Comparison of ENCODE assay signal across 11 mouse cellular contexts in the genomic region with DNA sequence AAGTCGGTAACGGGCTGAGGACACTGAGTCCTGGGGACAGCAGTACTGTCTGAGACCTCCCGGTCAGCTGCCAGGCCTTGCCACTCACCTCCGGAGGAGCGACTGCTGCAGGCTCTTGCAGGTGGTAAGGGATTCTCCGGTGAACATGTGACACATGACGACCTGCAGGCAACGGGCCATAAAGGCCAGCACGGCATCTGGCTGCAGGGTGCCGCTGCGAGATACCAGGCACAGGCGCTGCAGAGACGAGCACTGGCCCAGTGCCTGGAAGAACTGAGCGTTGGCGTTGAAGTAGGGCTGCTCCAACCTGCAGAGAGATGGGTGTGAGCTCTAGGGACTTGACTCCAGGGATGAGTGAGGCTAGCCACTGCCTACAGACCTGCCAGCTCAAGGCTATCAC. TPM values are rescaled to one million over a fixed set of nuclear protein-coding genes. Genes with fewer than 3 reads are reported as not detected.
DNase-seq lines count a peak whose midpoint lies in the region; TF ChIP-seq lines count a peak whose summit lies in the region.
"Had no signal": no experiment of that assay in that cellular context is flagged by ENCODE, and none has a peak within 500 bp of the region (broad histone marks: within the 10 kb centered on the region; RNA-seq: fewer than 3 reads in every experiment).

No protein-coding gene starts in this region.

- 16% methylated on average over 15 of the region's 15 CpGs for WGBS in cerebellum, adult 2 months

- no peak for TF ChIP-seq POLR2A in cerebellum, adult 2 months (IDR thresholded peaks at IDR 0.05; ENCODE audit: borderline replicate concordance, insufficient read depth, low read length)

- intact Hi-C loops in left cerebral cortex, postnatal 14 days (cut with DNase I), result loop anchor here (5.0 kb wide), 2 partner anchors 56 to 189 kb away; no protein-coding TSS in a partner anchor

- TF ChIP-seq CTCF in cerebellum, adult 2 months (IDR thresholded peaks at IDR 0.05; ENCODE audit: borderline replicate concordance, insufficient read depth, low read depth, low read length), result no peak

- H3K4me1 ChIP-seq in cerebellum, adult 2 months (ENCODE audit: control insufficient read depth, insufficient read depth, low read length), result peaks cover 25% of the 10 kb centered on the region

- no peaks in the 10 kb centered on the region for H3K27me3 ChIP-seq in cerebellum, adult 2 months (ENCODE audit: control insufficient read depth, insufficient read depth, low read length)
- H3K27me3 ChIP-seq: heart, embryonic 15.5 days; neural tube, embryonic 15.5 days had no signal

- H3K4me3 ChIP-seq in cerebellum, adult 2 months (replicated peaks; ENCODE audit: insufficient read depth, low read depth, low read length), result no peak overlapping the region
- H3K4me3 ChIP-seq: heart, embryonic 15.5 days; midbrain, embryonic 10.5 days; neural tube, embryonic 15.5 days had no signal

- H3K27ac ChIP-seq in cerebellum, adult 2 months (ENCODE audit: insufficient read depth, low read length), result no peak overlapping the region
- H3K27ac ChIP-seq: heart, embryonic 15.5 days; midbrain, embryonic 10.5 days; neural tube, embryonic 15.5 days had no signal

- peak; percentile 74 to 79 for DNase-seq in cerebellum, adult 2 months
- DNase-seq in cerebellum, postnatal 4 days (ENCODE audit: low spot score in 2 of 2), result no peak
- peak; percentile 77 to 86 for DNase-seq in left cerebral cortex, adult 18-20 months (ENCODE audit: low spot score in 2 of 2)
- DNase-seq in left cerebral cortex, adult 11 months (ENCODE audit: low spot score), result no peak
- DNase-seq in left cerebral cortex, postnatal 14 days (ENCODE audit: low spot score in 2 of 2), result peak; percentile 64 to 83
- DNase-seq in right cerebral cortex, postnatal 36 days (ENCODE audit: low spot score in 2 of 2), result peak; percentile 67 to 74
- DNase-seq in embryo, embryonic 11 days, result no peak
- no peak for DNase-seq in kidney, adult 11 months

RNA-seq across cellular contexts. Expression of a gene that starts 16.7 kb away (rescaled TPM):
- polyA plus RNA-seq in cerebellum, adult 2 months (2012; rRNA removed), result 22.3 TPM in 2 replicates
- total RNA-seq in left cerebral cortex, adult 18-20 months (2021), result 10 to 100 TPM; 28.7 to 28.8 TPM
- total RNA-seq in left cerebral cortex, postnatal 14 days (2021), result 10 to 100 TPM; 34.2 to 34.4 TPM

RNA-seq across cellular contexts. Expression of a gene that starts 28.0 kb away (rescaled TPM):
- polyA plus RNA-seq in cerebellum, adult 2 months (2012; rRNA removed), result 2,136 and 2,149 TPM in 2 replicates
- 1,000 to 10,000 TPM; 2,346 to 2,379 TPM for total RNA-seq in left cerebral cortex, adult 18-20 months (2021)
- total RNA-seq in left cerebral cortex, postnatal 14 days (2021), result 1,000 to 10,000 TPM; 3,011 to 3,018 TPM

Comparison
In these comparisons a context has a peak if more than half of its experiments do, and no peak if none do; other contexts are left out.
1. DNase-seq: peak in cerebellum, adult 2 months (2 of 2), left cerebral cortex, adult 18-20 months (2 of 2), left cerebral cortex, postnatal 14 days (2 of 2) and right cerebral cortex, postnatal 36 days (2 of 2); none in cerebellum, postnatal 4 days (0 of 2), left cerebral cortex, adult 11 months (single experiment), embryo, embryonic 11 days (single experiment) and kidney, adult 11 months (single experiment).